Mouse (Mus musculus) myocyte (in vitro differentiated cells): ENCODE data around the gene Esr2. TPM values are rescaled to one million over a fixed set of nuclear protein-coding genes. Genes with fewer than 3 reads are reported as not detected.

Experiments used
- H3K27me3 ChIP-seq: one replicate; pipeline ENCODE4 v1.6.1; 2011; ENCODE audit not compliant: control insufficient read depth, insufficient read depth, insufficient read length
- H3K36me3 ChIP-seq: one replicate; pipeline ENCODE4 v1.6.1; 2011; ENCODE audit not compliant: control insufficient read depth, insufficient read depth
- H3K4me2 ChIP-seq: one replicate; pipeline ENCODE4 v1.6.1; 2011; ENCODE audit warnings: low read depth, control low read depth
- H3K4me3 ChIP-seq: one replicate; pipeline ENCODE4 v1.5.1; 2011; ENCODE audit warnings: mild to moderate bottlenecking, control low read depth, moderate library complexity
- H3K79me2 ChIP-seq: one replicate; pipeline ENCODE4 v1.6.1; 2011; ENCODE audit not compliant: control insufficient read depth, insufficient read depth
- H3ac ChIP-seq: one replicate; pipeline ENCODE4 v1.6.1; 2011; ENCODE audit not compliant: control insufficient read depth, insufficient read length
- CEBPB ChIP-seq: IDR thresholded peaks from 2 replicates; pipeline ENCODE4 v1.6.1; 2011; ENCODE audit warnings: mild to moderate bottlenecking, moderate library complexity; ENCODE audit not compliant: poor library complexity, insufficient read depth, severe bottlenecking
- E2F4 ChIP-seq: IDR thresholded peaks from one replicate; pipeline ENCODE4 v1.6.1; 2011; ENCODE audit warnings: mild to moderate bottlenecking, control low read depth, moderate library complexity; ENCODE audit not compliant: insufficient read depth
- MAX ChIP-seq: IDR thresholded peaks from one replicate; pipeline ENCODE4 v1.6.1; 2011; ENCODE audit warnings: low read depth, mild to moderate bottlenecking, control low read depth
- MYOD1 ChIP-seq, 3 experiments: IDR thresholded peaks; one replicate each; pipeline ENCODE4 v1.6.1; 2011; ENCODE audit warnings: control low read depth in 2 of 3, low read depth in 2 of 3, mild to moderate bottlenecking in 2 of 3, moderate library complexity in 1 of 3; ENCODE audit not compliant: insufficient read length in 2 of 3, control insufficient read depth in 1 of 3
- MYOG ChIP-seq, 3 experiments: IDR thresholded peaks; one replicate each; pipeline ENCODE4 v1.6.1; 2011; ENCODE audit warnings: control low read depth in 2 of 3, low read depth in 2 of 3, mild to moderate bottlenecking in 2 of 3; ENCODE audit not compliant: insufficient read length in 2 of 3, control insufficient read depth in 1 of 3, insufficient read depth in 1 of 3
- POLR2A ChIP-seq: IDR thresholded peaks from one replicate; pipeline ENCODE4 v1.6.1; 2011; ENCODE audit warnings: low read depth, mild to moderate bottlenecking, control low read depth, moderate library complexity; ENCODE audit not compliant: insufficient read length
- POLR2AphosphoS2 ChIP-seq: IDR thresholded peaks from one replicate; pipeline ENCODE4 v1.6.1; 2011; ENCODE audit warnings: low read depth, control low read depth; ENCODE audit not compliant: insufficient read length
- REST ChIP-seq: IDR thresholded peaks from one replicate; pipeline ENCODE4 v1.6.1; 2011; ENCODE audit warnings: mild to moderate bottlenecking, control low read depth, moderate library complexity; ENCODE audit not compliant: insufficient read depth, insufficient read length
- SRF ChIP-seq: IDR thresholded peaks from one replicate; pipeline ENCODE4 v1.6.1; 2011; ENCODE audit warnings: low read depth; ENCODE audit not compliant: control insufficient read depth, insufficient read length
- TCF12 ChIP-seq: IDR thresholded peaks from one replicate; pipeline ENCODE4 v1.6.1; 2011; ENCODE audit warnings: mild to moderate bottlenecking, control low read depth; ENCODE audit not compliant: poor library complexity, insufficient read depth, severe bottlenecking
- TCF3 ChIP-seq: IDR thresholded peaks from one replicate; pipeline ENCODE4 v1.6.1; 2011; ENCODE audit warnings: low read depth, control low read depth; ENCODE audit not compliant: insufficient read length
- USF1 ChIP-seq: IDR thresholded peaks from one replicate; pipeline ENCODE4 v1.6.1; 2011; ENCODE audit warnings: low read depth, mild to moderate bottlenecking, control low read depth, moderate library complexity
- polyA plus RNA-seq: library from polyadenylated mRNA; unstranded; fragments of >200 nt; fragmentation: generic; extraction: Trizol; gene quantifications from one replicate; pipeline ENCODE4 v1.2.1, GENCODE M21; 2012; ENCODE audit warnings: missing spikeins

The Esr2 gene
- polyA plus RNA-seq, 1 experiment = 0.02 TPM

- Histone ChIP-seq H3K36me3 (peaks cover 3% of the 10 kb centered on the region), H3ac (no peak overlapping the region), H3K79me2 (no peaks in the 10 kb centered on the region), H3K4me3 (no peak overlapping the region), H3K27me3 (no peaks in the 10 kb centered on the region), H3K4me2 (no peak overlapping the region)
- no peak for TF ChIP-seq POLR2AphosphoS2
- no peak for TF ChIP-seq MYOD1 (IDR thresholded peaks at IDR 0.05; ENCODE audit: control insufficient read depth in 1 of 3, insufficient read length in 2 of 3, low read depth in 2 of 3)
- no peak for TF ChIP-seq CEBPB
- TF ChIP-seq E2F4 = no peak
- no peak for TF ChIP-seq POLR2A
- no peak for TF ChIP-seq REST
- no peak for TF ChIP-seq USF1
- TF ChIP-seq MAX = no peak
- TF ChIP-seq TCF3 = no peak
- TF ChIP-seq MYOG (IDR thresholded peaks at IDR 0.05; ENCODE audit: control insufficient read depth in 1 of 3, insufficient read depth in 1 of 3, insufficient read length in 2 of 3, low read depth in 2 of 3) = no peak
- no peak for TF ChIP-seq SRF
- no peak for TF ChIP-seq TCF12
Observed at GRCm38 (mm10) chr12:76081557-76082211, 95.4 kb downstream of the Esr2 start.

GRCm38 (mm10) chr12:76080876-76081556, 96.0 kb downstream of the Esr2 start:
- Histone ChIP-seq H3K27me3 (no peaks in the 10 kb centered on the region), H3ac (no peak overlapping the region), H3K79me2 (no peaks in the 10 kb centered on the region), H3K36me3 (peaks cover 3% of the 10 kb centered on the region), H3K4me3 (no peak overlapping the region), H3K4me2 (no peak overlapping the region)
- TF ChIP-seq MYOD1 (IDR thresholded peaks at IDR 0.05; ENCODE audit: control insufficient read depth in 1 of 3, insufficient read length in 2 of 3, low read depth in 2 of 3) = no peak

- Histone ChIP-seq H3K79me2 (no peaks in the 10 kb centered on the region), H3K4me2 (no peak overlapping the region), H3K27me3 (no peaks in the 10 kb centered on the region), H3K4me3 (no peak overlapping the region), H3ac (no peak overlapping the region), H3K36me3 (peaks cover 2% of the 10 kb centered on the region)
- TF ChIP-seq MYOD1 (IDR thresholded peaks at IDR 0.05; ENCODE audit: control insufficient read depth in 1 of 3, insufficient read length in 2 of 3, low read depth in 2 of 3) (no peak), REST (no peak), USF1 (no peak)
Observed at GRCm38 (mm10) chr12:76073981-76074380, 103.1 kb downstream of the Esr2 start.

- Histone ChIP-seq H3K4me2 (no peak overlapping the region), H3K36me3 (no peaks in the 10 kb centered on the region), H3ac (no peak overlapping the region), H3K4me3 (no peak overlapping the region), H3K79me2 (no peaks in the 10 kb centered on the region), H3K27me3 (no peaks in the 10 kb centered on the region)
- TF ChIP-seq MAX (no peak), TCF12 (no peak), MYOG (IDR thresholded peaks at IDR 0.05; ENCODE audit: control insufficient read depth in 1 of 3, insufficient read depth in 1 of 3, insufficient read length in 2 of 3, low read depth in 2 of 3) (no peak), CEBPB (no peak), E2F4 (no peak), TCF3 (no peak)
Observed at GRCm38 (mm10) chr12:76073066-76073826, 103.8 kb downstream of the Esr2 start.

- Histone ChIP-seq H3K4me2 (no peak overlapping the region), H3K36me3 (no peaks in the 10 kb centered on the region), H3K4me3 (no peak overlapping the region), H3K79me2 (no peaks in the 10 kb centered on the region), H3K27me3 (no peaks in the 10 kb centered on the region), H3ac (no peak overlapping the region)
- TF ChIP-seq REST = no peak
- no peak for TF ChIP-seq TCF12
- TF ChIP-seq POLR2A = no peak
Observed at GRCm38 (mm10) chr12:76071935-76072849, 104.9 kb downstream of the Esr2 start.

Other genes with a start within 250 kb of the Esr2 start
- gene Tex21, start 69.5 kb upstream of the Esr2 start, polyA plus RNA-seq = not detected
- 31.8 TPM for gene Mthfd1, start 78.0 kb upstream of the Esr2 start, polyA plus RNA-seq
- 0.02 TPM for gene Akap5, start 147.6 kb upstream of the Esr2 start, polyA plus RNA-seq
- 6.1 TPM for gene Zbtb25, start 192.3 kb upstream of the Esr2 start, polyA plus RNA-seq
- gene Zbtb1, start 193.0 kb upstream of the Esr2 start, polyA plus RNA-seq = 1.7 TPM
- gene Hspa2, start 226.9 kb upstream of the Esr2 start, polyA plus RNA-seq = 13.4 TPM
- gene Ppp1r36, start 240.3 kb upstream of the Esr2 start, polyA plus RNA-seq = not detected